Mouse (Mus musculus) spleen, adult 18-20 months (tissue): ENCODE data around the gene Ush2a.

Experiments
- DNase-seq, 2 experiments: peaks; one replicate each; pipeline ENCODE4 v3.0.0; 2022; ENCODE audit warnings: mixed read lengths in 2 of 2

Gene Ush2a

DNA sequence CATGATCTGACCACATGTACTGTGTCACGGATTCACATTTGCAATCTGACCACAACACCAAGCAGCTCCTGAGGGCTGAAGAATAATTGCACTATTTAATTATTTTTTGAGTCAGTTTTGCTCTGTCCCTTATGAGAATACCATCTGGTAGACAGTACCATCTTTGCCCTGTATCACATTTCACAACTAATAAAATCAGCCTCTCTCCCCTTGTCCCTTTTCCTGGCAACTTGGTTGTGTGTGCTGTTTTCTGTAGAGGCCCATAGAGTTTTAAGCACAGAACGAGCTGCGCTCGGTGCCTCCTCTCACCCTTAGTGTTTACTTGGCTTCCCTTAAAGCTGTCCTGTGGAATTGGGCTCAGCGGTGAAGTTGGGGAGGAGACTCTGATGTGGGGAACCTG lies 290.0 kb downstream of the Ush2a start:
- no peak for DNase-seq

- no peak for DNase-seq
These were observed 297.1 kb downstream of the Ush2a start for GRCm38 (mm10) chr1:188558911-188559310.

- no peak for DNase-seq
These were observed 304.4 kb downstream of the Ush2a start for GRCm38 (mm10) chr1:188566229-188566628.

- DNase-seq: no peak
These were observed 305.7 kb downstream of the Ush2a start for GRCm38 (mm10) chr1:188567486-188567885.

DNA sequence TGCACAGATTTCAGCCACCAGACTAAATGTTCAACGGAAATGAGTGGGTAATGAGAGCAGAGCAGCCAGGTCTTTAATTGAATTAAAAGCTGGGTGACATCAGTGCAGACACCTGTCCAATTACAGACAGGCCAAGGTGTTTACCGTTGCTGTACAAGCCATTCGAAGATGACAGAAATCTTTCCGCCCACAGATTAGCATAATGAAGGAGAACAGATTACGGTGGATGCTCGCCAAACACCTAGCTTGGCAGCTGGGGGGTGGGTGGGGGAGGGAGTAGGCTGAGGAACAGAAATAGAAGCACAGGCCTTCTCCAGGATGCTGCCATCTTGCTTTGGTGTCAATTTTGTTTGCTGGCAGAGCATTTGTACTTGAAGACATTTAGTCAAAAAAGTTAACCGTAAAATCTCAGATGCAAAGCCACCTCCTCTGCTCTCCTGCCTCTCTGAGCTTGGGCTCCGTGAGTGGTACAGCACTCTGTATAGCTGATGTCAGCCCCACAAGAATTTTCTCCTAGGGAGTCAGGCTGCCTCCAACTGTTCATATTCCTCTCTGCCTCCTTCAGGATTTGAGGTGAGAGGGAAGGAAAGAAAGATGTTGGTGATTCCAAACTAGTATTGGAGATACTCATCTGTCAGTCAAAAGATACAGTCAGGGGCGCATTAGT lies 306.6 kb downstream of the Ush2a start:
- DNase-seq: no peak

DNA sequence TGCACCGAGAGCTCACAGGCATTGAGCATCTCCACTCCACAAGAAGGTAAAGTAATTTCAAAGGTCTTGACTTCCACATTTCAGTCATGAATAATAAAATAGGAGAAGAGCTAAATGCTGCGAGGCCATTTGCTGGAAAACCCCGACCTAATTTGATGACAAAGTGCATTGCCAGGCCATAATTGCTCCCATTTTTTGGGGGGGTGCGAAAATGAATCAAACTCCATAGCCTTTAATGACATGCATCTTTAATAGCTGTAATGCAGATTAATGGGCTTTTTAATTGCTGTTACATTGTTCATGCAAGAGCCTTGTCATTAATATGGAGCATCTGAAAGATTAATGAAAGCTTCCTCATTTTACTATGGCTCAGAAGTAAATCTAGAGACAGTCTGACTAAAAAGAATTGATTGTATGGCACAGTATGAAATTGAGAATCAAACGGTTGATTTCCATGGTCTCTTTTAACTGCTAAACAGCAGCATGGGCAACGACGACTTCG lies 314.5 kb downstream of the Ush2a start:
- DNase-seq: no peak

- no peak for DNase-seq
These were observed 315.6 kb downstream of the Ush2a start for GRCm38 (mm10) chr1:188577376-188577775.

GRCm38 (mm10) chr1:188581136-188581535 lies 319.3 kb downstream of the Ush2a start:
- no peak for DNase-seq

DNA sequence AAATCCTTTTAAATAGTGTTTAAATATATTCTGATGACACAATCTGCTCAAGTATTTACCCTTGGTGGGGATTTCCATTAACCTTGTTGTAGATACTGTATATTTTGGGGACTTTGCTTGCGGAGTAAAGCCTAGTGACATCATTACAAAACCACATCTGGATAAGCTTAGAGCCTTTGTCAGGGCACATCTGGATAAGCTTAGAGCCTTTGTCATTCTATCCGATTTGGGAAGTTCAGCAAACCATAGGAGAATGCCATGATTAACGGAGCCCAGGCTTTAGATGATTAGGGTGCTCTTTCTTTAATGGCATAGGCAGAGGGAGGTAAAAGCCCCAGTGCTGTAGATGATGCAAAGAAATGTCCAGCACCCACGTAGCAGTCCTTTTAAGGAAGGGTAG lies 333.4 kb downstream of the Ush2a start:
- DNase-seq: no peak

DNA sequence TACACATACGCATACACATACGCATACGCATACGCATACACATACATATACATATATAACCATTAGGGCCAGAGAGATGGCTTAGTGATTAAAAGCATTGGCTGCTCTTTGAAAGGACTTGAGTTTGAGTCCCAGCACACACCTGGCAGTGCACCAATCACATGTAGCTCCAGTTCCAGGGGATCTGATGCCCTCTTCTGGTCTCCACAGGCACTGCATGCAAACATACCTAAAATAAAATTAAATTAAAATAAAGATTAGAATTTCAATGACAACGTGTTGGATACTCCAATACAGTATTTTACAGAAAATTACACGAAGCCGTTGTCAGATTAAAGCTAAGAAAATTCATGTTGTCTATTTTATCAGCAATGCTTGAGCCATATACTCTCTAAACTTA lies 336.2 kb downstream of the Ush2a start:
- no peak for DNase-seq

DNA sequence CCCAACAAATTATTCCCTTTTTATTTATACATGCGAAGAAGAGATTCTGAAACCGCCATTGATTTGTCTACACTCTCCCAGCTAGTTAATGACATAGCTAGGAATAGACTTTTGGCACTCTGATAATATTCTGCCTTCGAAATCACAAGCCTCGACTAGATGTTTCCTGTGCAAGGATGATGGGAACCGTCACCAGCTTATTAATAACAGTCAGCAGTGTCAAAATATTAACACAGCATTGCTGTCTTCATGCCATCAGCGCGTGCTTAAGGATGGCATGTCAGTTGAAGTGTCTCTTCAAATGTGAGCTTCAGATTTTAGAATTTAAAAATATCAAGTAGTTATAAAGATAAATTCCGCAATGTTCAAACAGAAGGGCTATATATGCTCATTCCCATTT lies 337.3 kb downstream of the Ush2a start:
- no peak for DNase-seq

- no peak for DNase-seq
These were observed 344.6 kb downstream of the Ush2a start for GRCm38 (mm10) chr1:188606450-188606849.

DNA sequence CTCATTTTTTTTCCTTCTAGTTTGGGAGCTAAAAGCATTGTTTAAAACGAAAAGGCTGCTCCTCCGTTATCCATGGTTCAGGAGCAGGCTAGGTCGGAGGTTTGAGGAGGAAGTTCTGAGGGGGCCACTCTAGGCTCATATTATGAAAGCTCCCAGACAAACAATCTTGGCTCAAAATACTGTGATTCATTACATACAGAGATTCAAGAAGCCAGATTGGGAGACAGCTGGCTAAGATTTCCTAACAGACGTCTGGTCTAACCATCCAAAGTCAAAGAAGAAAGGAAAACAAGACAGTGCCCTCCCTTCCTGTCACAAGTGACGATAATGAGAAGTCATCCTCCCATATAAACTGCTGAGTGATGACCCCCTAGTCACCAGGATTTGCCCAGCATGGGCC lies 354.7 kb downstream of the Ush2a start:
- DNase-seq: no peak

GRCm38 (mm10) chr1:188633736-188634135 lies 371.9 kb downstream of the Ush2a start:
- DNase-seq: no peak

GRCm38 (mm10) chr1:188639666-188640065 lies 377.8 kb downstream of the Ush2a start:
- DNase-seq: no peak

GRCm38 (mm10) chr1:188643156-188643555 lies 381.3 kb downstream of the Ush2a start:
- no peak for DNase-seq

DNA sequence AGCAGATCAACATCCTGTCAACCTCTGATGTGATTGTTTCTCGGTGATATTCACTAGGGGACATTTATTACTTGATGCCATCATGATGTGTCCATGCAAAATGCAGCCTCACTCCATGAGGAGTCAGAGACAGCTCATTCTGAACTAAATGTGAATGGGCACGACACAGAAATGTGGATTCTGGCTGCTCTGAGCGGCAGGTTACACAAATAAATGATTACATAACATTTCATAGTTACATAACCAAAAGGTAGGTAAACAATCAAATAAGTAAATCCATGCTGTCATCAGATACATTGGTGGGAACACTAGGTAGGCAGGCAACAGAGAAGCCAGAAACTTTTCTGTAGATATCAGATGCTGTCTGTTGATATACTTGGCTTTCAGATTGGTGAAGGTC lies 391.2 kb downstream of the Ush2a start:
- DNase-seq: no peak

- DNase-seq: no peak
These were observed 394.3 kb downstream of the Ush2a start for GRCm38 (mm10) chr1:188656121-188656520.

DNA sequence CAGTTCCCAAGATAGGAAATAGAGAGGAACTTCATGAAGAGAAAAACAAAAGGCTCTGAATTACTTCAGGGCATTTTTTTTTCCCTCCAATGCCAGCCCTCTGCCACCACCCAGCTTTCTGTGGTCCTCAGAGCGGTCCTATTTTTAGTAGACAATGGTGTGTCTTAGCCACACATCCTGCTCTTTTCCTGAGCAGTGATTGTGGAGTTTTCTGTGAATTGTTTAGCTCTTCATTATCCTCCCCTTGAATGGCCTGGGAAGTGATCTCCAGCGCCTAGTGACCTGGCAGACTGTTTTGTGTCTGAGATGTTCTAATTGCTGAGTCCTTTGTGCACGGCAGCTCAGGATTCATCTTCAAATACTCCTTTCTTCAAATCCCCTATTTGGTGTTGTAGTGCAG lies 397.3 kb downstream of the Ush2a start:
- DNase-seq: no peak

GRCm38 (mm10) chr1:188660339-188660738 lies 398.5 kb downstream of the Ush2a start:
- DNase-seq: no peak

DNA sequence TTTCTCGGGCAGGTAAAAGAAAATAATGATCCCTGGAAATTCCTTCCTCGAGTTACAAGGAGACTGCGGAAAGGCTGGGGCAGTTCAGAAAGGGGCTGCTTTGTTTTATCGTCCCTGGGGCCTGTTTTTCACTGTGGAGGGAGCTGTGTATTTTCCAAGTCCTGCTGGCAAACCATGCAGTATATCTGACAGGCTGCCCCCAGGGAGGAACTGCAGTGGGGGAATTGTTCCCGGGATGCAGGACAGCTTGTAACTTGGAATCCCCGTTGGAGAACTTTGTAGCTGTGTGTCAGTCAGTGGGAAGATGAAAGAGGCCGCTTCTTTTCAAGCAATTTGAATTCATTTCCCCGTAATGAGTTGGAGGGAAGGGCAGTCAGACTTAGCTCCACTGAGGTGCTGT lies 399.1 kb downstream of the Ush2a start:
- DNase-seq: no peak

DNA sequence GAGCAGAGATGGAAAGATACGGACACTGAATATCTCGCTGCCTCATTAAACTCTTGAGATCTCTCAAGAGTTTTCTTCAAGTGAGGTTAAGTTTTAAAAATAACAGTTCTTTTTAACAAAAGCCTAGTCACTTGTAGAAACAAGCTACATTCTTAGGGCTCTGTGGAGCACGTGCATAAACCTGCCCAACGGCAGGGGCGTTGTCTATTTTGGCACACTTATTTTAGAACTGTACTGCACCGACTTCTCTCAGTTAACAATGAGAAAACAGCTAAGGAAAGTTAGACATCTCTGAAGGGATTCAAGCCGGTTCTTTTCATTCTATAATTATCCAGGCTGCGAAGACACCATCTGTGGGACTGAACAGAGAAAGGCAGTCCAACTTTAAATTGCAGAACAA lies 405.6 kb downstream of the Ush2a start:
- DNase-seq: no peak

DNA sequence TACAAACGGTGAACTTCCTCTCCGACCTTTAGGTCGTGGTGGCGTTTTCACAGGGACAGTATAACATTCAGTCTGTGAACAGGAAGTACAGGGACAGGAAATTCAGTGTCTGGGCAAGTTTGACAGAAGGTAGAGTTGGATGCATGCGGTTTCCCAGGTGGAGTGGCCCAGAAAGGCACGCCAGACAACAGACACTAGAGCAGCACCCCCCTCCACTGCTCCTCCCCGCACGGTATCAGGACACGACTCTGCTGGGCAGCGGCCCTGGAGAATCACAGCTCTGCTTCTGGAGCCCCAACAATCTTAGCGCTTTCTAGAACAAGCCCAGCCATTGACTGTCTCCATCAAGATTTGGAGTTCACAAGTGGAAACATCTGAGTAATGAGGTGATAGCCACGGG lies 406.7 kb downstream of the Ush2a start:
- DNase-seq: no peak

GRCm38 (mm10) chr1:188672871-188673270 lies 411.0 kb downstream of the Ush2a start:
- DNase-seq: no peak
